Mouse (Mus musculus): ENCODE data around the gene Ivl.

Gene Ivl

DNA sequence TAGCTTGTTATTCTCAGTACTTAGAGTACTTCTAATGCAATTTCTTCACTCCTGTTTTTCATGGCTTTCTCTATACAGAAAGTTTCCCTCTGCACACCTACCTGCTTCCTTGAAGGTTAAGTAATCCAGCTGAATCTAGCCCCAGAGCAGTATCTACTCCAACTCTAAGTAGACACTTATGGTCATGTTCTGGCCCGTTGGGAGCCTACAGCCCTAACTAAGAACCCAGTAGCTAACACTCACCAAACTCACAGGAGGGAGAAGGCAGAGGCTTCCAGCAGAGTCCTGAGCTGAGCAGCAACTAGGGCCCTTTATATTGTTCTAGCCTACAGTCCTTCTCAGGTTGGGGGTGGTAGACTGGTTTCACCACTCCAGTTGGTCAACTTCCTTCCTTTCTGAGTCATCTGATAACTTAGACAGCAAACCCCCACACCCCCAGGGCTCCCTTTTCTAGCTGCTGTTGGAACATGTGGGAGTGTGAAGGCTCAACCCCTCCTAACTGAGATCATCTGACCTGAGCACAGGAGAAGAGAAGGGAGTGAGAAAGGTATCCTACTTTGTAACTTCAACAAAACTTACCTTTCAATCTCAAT is at the start of gene Ivl:
Ivl (minus strand) TSS at position 287 of the 593 bp plus-strand sequence.
- DNase-seq: no peak

GRCm38 (mm10) chr3:92621560-92621959 is 48.0 kb upstream of the Ivl start, which contains the start of gene Lce6a:
Lce6a (minus strand) TSS chr3:92621660.
- no peak for DNase-seq

GRCm38 (mm10) chr3:92609804-92610203 is 36.3 kb upstream of the Ivl start:
- DNase-seq: no peak

- DNase-seq: no peak
These were observed 33.9 kb upstream of the Ivl start, which contains the start of gene 2210017I01Rik for GRCm38 (mm10) chr3:92607392-92607791. 2210017I01Rik (minus strand) TSS chr3:92607492.

- no peak for DNase-seq
These were observed 28.6 kb upstream of the Ivl start for GRCm38 (mm10) chr3:92602169-92602568.

DNA sequence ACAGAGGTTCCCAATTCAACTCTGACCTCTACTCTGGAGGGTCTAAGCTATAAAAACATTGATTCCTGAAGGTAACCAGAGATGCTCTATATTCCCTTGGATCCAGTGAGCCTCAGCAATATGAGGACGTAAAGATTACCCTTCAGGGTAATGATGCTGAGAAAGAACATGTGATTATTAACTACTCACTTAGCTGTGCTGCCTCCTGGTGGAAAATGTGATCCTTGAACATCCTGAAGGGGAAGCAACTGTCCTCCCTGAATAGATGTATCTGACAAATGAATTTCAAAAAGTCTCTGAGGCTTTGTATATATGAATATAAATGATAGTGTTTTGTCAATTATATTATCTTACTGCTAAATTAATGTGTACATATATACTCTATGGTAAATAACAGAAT is 26.9 kb upstream of the Ivl start:
- no peak for DNase-seq

DNA sequence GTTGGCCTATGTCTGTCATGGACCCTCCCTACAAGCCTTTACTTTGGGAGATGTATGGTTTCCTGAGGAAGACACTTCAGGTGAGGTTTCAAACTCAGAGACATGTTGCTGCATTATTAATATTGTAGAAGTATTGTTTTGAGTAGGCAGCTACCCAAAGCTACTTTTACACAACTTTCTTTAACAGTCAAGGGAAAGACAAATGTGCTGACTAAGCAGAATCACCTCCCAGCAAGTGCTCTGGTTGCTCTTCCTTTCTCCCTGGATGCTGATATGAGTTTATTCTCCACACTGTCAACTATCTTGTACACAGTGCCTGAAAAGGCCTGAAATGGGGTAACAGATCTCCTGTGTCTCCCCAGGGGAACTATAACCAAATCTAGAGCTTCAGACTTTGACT is 26.4 kb upstream of the Ivl start:
- DNase-seq: no peak

- DNase-seq: no peak
These were observed 24.9 kb upstream of the Ivl start for GRCm38 (mm10) chr3:92598429-92598828.

DNA sequence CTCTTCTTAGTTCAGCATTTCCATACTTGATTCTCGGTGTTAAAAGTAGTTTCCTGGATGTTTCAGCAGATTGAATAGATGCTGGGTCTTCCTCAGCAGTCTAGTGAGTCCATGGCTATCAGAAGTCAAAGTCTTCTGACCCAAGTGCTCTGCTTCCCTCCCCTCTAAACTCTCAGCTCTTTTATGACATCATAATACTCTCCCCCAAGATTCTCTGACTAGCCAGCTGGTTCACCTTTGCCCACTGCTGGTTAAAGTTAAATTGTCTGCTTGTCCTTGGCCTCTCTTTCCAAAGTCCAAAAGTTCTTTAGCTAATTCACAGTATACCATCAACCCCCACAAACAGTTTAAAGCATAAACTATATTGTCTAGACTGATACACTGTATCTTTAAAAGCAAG is 15.3 kb upstream of the Ivl start, which contains the start of gene Smcp:
Smcp (minus strand) TSS at position 140 of the 400 bp plus-strand sequence.
- no peak for DNase-seq

DNA sequence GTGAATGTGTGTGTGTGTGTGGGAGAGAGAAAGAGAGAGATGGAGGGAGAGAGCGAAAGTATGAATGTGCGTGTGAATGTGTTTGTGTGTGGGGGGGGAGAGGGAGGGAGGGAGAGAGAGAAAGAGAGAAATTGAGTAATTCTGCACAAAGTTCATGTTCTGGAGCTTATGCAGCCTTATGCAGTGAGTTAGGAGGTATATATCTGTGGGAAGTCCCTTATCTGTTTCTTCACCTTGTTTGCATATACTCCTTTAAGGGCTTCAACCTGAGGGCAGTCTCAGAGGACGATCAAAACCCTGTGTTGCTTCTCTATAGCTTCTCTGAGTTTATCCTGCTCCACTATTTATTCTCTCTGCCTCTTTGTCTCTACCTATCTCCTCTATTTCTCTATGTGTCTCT is 13.7 kb upstream of the Ivl start:
- no peak for DNase-seq

DNA sequence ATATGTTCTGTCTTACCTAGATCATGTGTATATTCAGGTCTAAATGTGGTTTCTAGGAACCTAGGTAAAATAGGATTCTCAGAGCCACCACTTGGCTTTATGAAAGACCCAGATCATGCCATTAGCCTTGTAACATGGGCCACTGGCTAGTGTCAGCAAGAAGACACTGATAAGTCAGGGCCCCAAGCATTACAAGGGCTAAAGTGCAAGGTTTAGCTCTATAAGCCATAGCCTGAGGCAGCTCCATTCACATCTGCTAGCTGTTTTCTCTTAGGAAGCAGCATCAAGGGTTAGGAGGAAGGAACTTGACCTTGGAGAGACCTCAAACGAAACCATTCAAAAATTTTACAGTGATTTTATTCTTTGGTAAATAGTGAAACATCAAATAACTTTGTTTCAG is 11.5 kb upstream of the Ivl start:
- DNase-seq: no peak

DNA sequence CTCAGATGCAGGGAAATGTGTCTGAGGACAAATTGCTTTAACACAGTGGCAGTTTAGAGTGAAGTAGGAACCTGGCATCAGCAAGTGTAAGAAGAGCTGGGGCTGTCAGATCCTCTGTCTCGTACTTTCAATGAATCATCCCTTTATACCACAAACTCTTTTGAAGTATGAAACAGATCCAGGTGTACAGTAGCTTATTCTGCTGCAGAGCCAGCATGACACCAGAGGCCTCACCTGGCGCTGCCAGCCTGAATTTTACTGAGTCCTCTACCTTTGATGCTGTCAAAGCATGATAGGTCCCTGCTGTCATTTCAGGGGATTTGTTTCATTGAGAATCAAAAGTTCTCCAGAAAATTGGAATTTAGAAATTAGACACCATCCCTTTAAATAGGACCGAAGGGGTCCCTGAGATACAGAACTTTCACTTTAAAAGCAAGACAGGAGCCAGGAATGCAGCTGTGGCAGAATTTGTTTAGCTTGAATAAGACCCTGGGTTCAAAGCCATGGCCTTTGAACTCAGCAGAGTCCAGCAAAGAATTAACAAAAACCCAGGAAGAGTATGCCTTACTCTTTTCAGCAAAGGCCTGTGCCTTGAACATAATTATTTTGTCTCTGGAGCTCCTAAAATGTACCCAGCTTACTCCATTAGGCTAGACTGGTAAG is 9.8 kb upstream of the Ivl start:
- no peak for DNase-seq

DNA sequence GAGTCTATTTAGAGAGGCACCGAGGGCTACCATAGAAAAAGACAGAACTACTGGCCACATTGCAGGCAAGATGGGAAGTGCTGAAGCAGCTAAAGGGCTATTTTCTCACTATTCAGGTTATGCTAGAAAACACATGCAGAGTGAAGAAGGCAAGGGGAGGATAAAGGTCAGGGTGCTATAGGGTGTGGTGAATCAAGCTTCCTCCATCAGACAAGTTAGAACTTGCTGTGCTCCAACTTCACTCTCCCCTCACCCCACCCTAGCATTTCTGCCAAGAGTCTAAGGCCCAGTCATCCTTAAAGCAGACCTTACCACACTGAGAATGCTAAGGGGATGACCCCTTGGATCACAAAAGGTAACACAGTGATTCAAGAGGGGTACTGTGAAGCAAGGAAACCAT is 6.0 kb upstream of the Ivl start:
- no peak for DNase-seq

DNA sequence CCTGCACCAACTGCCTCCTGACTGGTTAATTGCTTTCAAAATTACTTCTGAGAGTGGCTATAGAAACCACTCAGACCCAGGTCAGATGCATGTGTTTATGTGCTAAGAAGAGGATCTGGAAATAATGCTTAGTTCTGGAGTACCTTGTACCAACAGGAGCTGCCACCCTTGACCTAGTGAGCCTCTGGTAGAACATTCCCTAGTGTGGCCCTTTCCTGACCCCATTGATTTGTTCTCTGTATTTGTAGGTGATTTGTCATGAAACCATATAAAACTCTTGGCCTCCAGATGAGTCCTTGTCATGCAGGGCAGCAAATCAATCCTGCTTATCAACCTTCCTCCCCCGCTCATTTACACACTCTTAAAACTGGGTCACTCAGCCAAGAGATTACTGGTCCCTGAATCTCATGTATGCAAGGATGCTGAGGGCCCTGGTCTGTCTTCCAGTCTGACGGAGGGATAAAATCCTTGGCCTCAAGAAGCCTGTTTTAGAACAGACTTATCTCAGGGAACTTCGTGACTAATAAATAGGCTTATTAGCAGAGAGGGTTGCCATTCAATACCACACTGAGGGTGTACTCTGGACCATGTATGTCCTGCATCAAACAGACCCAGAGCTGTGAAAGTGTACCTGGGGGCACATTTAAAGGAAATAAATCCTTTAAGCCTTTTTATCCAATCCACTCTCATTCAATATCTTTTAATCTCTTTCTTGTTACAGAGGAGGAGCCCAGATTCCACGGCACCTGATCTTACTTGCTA is 5.3 kb upstream of the Ivl start:
- DNase-seq: no peak

DNA sequence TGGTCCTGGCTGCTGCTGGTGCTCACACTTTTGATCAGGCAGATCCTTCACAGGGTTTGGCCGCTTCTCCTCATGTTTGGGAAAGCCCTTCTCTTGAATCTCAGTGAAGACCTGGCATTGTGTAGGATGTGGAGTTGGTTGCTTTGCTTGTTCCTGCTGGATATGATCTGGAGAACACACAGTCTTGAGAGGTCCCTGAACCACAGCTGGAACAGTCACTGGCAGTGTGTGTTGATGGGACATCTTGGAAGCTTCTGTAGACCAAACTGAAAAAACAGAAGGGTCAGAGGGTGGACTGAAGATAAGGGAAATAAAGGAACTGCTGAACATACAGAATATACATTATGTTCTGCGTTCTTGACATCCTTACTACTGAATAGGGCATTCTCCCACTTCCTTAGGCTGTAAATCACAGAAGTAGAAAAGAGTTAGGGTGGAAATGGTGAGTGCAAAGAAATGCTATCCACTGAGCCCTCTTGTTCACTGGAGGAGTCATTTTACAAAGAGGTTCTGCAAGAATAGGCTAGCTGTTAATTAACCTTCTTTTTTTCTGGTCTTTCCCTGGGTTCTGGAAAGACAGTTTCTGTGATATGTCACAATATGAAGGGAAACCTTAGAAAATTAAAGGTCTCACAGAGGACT is 900 bp downstream of the Ivl start:
- DNase-seq: no peak

DNA sequence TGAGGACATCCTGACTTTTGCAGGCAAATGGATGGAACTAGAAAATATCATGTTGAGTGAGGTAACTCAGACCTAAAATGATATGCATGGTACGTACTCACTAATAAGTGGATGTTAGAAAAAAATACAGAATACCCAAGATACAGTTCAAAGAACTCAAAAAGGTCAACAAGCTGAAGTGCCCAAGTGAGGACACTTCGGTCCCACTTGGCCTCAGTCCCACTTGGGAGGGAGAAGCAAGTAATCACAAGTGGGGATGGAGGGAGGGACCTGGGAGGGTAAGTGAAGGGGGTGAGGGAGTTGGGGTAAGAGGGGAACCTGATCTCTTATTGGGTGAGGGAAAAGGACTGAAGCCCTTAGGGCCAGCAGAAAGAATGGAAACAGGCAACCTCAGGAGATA is 4.8 kb downstream of the Ivl start:
- DNase-seq: no peak

DNA sequence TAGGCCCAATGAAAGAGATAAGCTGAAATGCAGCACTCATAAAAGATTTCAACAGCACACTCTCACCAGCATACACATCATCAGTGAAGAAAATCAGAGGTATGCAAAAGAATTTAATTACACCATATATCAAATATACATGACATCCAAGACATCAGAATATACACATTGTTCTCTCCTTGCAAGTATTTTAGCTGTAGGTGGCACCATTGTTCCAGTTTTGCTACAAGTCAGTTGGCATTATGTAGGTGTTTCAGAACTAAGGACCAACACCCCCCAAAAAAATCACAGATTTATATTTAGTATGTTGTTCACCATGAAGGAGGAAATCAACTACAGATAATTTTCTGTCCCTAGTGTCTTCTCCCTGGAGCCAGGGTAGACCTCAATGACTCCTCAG is 8.1 kb downstream of the Ivl start:
- no peak for DNase-seq

GRCm38 (mm10) chr3:92534411-92534810 is 39.1 kb downstream of the Ivl start, which contains the start of gene 2310046K23Rik:
2310046K23Rik (minus strand) TSS chr3:92534511.
- DNase-seq: no peak

Data from right cerebral cortex, postnatal 25 days (tissue).